Mouse (Mus musculus): ENCODE data around the gene Bivm. TPM values are rescaled to one million over a fixed set of nuclear protein-coding genes. Genes with fewer than 3 reads are reported as not detected.

The Bivm gene
- polyA plus RNA-seq, 1 experiment from 2014 or later = 18.0 TPM

- no peaks in the 10 kb centered on the region for H3K9me3 ChIP-seq (replicated peaks)
- no peaks in the 10 kb centered on the region for H3K27me3 ChIP-seq
- no peak overlapping the region for H3K9ac ChIP-seq
- no peaks in the 10 kb centered on the region for H3K4me1 ChIP-seq
- no peak overlapping the region for H3K4me2 ChIP-seq (replicated peaks)
- peaks cover 56% of the 10 kb centered on the region for H3K36me3 ChIP-seq
- WGBS = 86% methylated on average over 4 of the region's 4 CpGs
- ATAC-seq (ENCODE audit: insufficient number of reproducible peaks, low FRiP score, low TSS enrichment, low read depth) = no peak
- H3K27ac ChIP-seq (replicated peaks) = no peak overlapping the region
- no peak overlapping the region for H3K4me3 ChIP-seq (replicated peaks)
Measured at GRCm38 (mm10) chr1:44140232-44140631, 21.5 kb downstream of the Bivm start.

GRCm38 (mm10) chr1:44142747-44143146, 24.0 kb downstream of the Bivm start:
- 88% methylated on average over 5 of the region's 5 CpGs for WGBS
- no peak overlapping the region for H3K4me3 ChIP-seq (replicated peaks)
- ATAC-seq (ENCODE audit: insufficient number of reproducible peaks, low FRiP score, low TSS enrichment, low read depth) = no peak
- H3K4me2 ChIP-seq (replicated peaks) = no peak overlapping the region
- no peak overlapping the region for H3K27ac ChIP-seq (replicated peaks)
- no peak overlapping the region for H3K9ac ChIP-seq
- 0 out of 2 replicates have a peak, but pooled peaks cover 5% of the 10 kb centered on the region for H3K4me1 ChIP-seq
- H3K36me3 ChIP-seq = peaks cover 46% of the 10 kb centered on the region
- no peaks in the 10 kb centered on the region for H3K27me3 ChIP-seq
- H3K9me3 ChIP-seq (replicated peaks) = no peaks in the 10 kb centered on the region

- Histone ChIP-seq H3K27ac (replicated peaks) (peak within 1 kb of the TSS; percentile 97), H3K4me3 (replicated peaks) (peak within 1 kb of the TSS; percentile 89), H3K9me3 (replicated peaks) (no peaks in the 10 kb centered on the region), H3K4me1 (peaks cover 10% of the 10 kb centered on the region; the same call in 1 of the 2 replicates), H3K27me3 (no peaks in the 10 kb centered on the region), H3K9ac (peak within 1 kb of the TSS; percentile 98), H3K4me2 (replicated peaks) (peak within 1 kb of the TSS; percentile 62), H3K36me3 (peaks cover 12% of the 10 kb centered on the region)
- ATAC-seq (ENCODE audit: insufficient number of reproducible peaks, low FRiP score, low TSS enrichment, low read depth) = peak; percentile 95
- WGBS = under 1% methylated on average over 66 of the region's 66 CpGs
Measured at GRCm38 (mm10) chr1:44147563-44148381, 29.0 kb downstream of the Bivm start, which contains the start of gene Ercc5. Ercc5 (plus strand) TSS chr1:44147744.

DNA sequence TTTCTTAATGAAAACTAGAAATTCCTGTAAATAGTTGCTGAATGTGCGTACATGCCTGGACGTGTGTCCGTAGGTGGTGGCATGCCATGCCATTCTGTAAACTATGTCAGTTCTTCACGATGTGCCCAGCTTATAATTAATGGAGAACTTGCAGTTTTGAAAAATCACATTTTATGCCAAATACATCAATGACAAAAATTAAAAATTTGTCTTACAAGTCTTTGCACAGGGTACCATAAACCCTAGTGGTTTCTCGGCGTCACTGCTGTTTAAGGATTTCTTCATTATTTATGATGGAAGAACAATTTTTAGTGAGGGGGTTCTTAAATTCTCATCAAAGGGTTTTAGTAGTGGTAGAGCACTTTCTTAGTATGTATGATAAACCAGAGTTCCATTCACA, 29.9 kb downstream of the Bivm start:
- H3K4me1 ChIP-seq = peaks cover 10% of the 10 kb centered on the region; the same call in 1 of the 2 replicates
- WGBS = 25% methylated on average over 6 of the region's 6 CpGs
- 0 out of 2 replicates have a peak overlapping the region, but pooled peaks have one; percentile 97 for H3K27ac ChIP-seq (replicated peaks)
- H3K27me3 ChIP-seq = no peaks in the 10 kb centered on the region
- no peak for ATAC-seq (ENCODE audit: insufficient number of reproducible peaks, low FRiP score, low TSS enrichment, low read depth)
- no peak overlapping the region for H3K9ac ChIP-seq
- peak overlapping the region; percentile 62 for H3K4me2 ChIP-seq (replicated peaks)
- peak overlapping the region; percentile 89 for H3K4me3 ChIP-seq (replicated peaks)
- no peaks in the 10 kb centered on the region for H3K9me3 ChIP-seq (replicated peaks)
- H3K36me3 ChIP-seq = 0 out of 2 replicates have a peak, but pooled peaks cover 4% of the 10 kb centered on the region

GRCm38 (mm10) chr1:44155287-44155686, 36.5 kb downstream of the Bivm start:
- 90% methylated on average over 4 of the region's 4 CpGs for WGBS
- Histone ChIP-seq H3K36me3 (peaks cover 27% of the 10 kb centered on the region), H3K4me3 (replicated peaks) (no peak overlapping the region), H3K27ac (replicated peaks) (no peak overlapping the region), H3K9ac (no peak overlapping the region), H3K4me2 (replicated peaks) (no peak overlapping the region), H3K9me3 (replicated peaks) (no peaks in the 10 kb centered on the region), H3K4me1 (no peaks in the 10 kb centered on the region), H3K27me3 (no peaks in the 10 kb centered on the region)
- ATAC-seq (ENCODE audit: insufficient number of reproducible peaks, low FRiP score, low TSS enrichment, low read depth) = no peak

- Histone ChIP-seq H3K27ac (replicated peaks) (no peak overlapping the region), H3K36me3 (peaks cover 50% of the 10 kb centered on the region), H3K4me3 (replicated peaks) (no peak overlapping the region), H3K4me1 (no peaks in the 10 kb centered on the region), H3K27me3 (no peaks in the 10 kb centered on the region), H3K4me2 (replicated peaks) (no peak overlapping the region), H3K9me3 (replicated peaks) (no peaks in the 10 kb centered on the region), H3K9ac (no peak overlapping the region)
- WGBS = 89% methylated on average over 6 of the region's 6 CpGs
- no peak for ATAC-seq (ENCODE audit: insufficient number of reproducible peaks, low FRiP score, low TSS enrichment, low read depth)
Measured at GRCm38 (mm10) chr1:44158317-44158716, 39.6 kb downstream of the Bivm start.

- Histone ChIP-seq H3K27ac (replicated peaks) (no peak overlapping the region), H3K4me3 (replicated peaks) (no peak overlapping the region), H3K9ac (no peak overlapping the region), H3K4me1 (no peaks in the 10 kb centered on the region), H3K36me3 (peaks cover 77% of the 10 kb centered on the region), H3K4me2 (replicated peaks) (no peak overlapping the region), H3K27me3 (no peaks in the 10 kb centered on the region), H3K9me3 (replicated peaks) (no peaks in the 10 kb centered on the region)
- WGBS = 95% methylated on average over 6 of the region's 6 CpGs
- no peak for ATAC-seq (ENCODE audit: insufficient number of reproducible peaks, low FRiP score, low TSS enrichment, low read depth)
Measured at GRCm38 (mm10) chr1:44161818-44162217, 43.1 kb downstream of the Bivm start.

GRCm38 (mm10) chr1:44162389-44162788, 43.6 kb downstream of the Bivm start:
- Histone ChIP-seq H3K36me3 (peaks cover 82% of the 10 kb centered on the region), H3K27me3 (no peaks in the 10 kb centered on the region), H3K27ac (replicated peaks) (no peak overlapping the region), H3K9ac (no peak overlapping the region), H3K4me1 (no peaks in the 10 kb centered on the region), H3K4me2 (replicated peaks) (no peak overlapping the region), H3K9me3 (replicated peaks) (no peaks in the 10 kb centered on the region), H3K4me3 (replicated peaks) (no peak overlapping the region)
- WGBS = 88% methylated on average over 5 of the region's 5 CpGs
- ATAC-seq (ENCODE audit: insufficient number of reproducible peaks, low FRiP score, low TSS enrichment, low read depth) = no peak

GRCm38 (mm10) chr1:44167859-44168383, 49.2 kb downstream of the Bivm start:
- Histone ChIP-seq H3K9me3 (replicated peaks) (0 out of 2 replicates have a peak, but pooled peaks cover 10% of the 10 kb centered on the region), H3K4me1 (no peaks in the 10 kb centered on the region), H3K36me3 (peaks cover 75% of the 10 kb centered on the region), H3K27ac (replicated peaks) (no peak overlapping the region), H3K4me3 (replicated peaks) (no peak overlapping the region), H3K9ac (no peak overlapping the region), H3K4me2 (replicated peaks) (no peak overlapping the region), H3K27me3 (no peaks in the 10 kb centered on the region)
- no peak for ATAC-seq (ENCODE audit: insufficient number of reproducible peaks, low FRiP score, low TSS enrichment, low read depth)
- WGBS = 97% methylated on average over 3 of the region's 3 CpGs

GRCm38 (mm10) chr1:44172656-44173055, 53.9 kb downstream of the Bivm start:
- Histone ChIP-seq H3K4me1 (no peaks in the 10 kb centered on the region), H3K9me3 (replicated peaks) (0 out of 2 replicates have a peak, but pooled peaks cover 10% of the 10 kb centered on the region), H3K36me3 (peaks cover 76% of the 10 kb centered on the region), H3K9ac (no peak overlapping the region), H3K27ac (replicated peaks) (no peak overlapping the region), H3K4me3 (replicated peaks) (no peak overlapping the region), H3K27me3 (no peaks in the 10 kb centered on the region), H3K4me2 (replicated peaks) (no peak overlapping the region)
- ATAC-seq (ENCODE audit: insufficient number of reproducible peaks, low FRiP score, low TSS enrichment, low read depth) = no peak
- 94% methylated on average over 4 of the region's 4 CpGs for whole genome bisulfite sequencing

GRCm38 (mm10) chr1:44173903-44174302, 55.1 kb downstream of the Bivm start:
- ATAC-seq (ENCODE audit: insufficient number of reproducible peaks, low FRiP score, low TSS enrichment, low read depth) = no peak
- no peaks in the 10 kb centered on the region for H3K27me3 ChIP-seq
- no peak overlapping the region for H3K27ac ChIP-seq (replicated peaks)
- H3K9me3 ChIP-seq (replicated peaks) = 0 out of 2 replicates have a peak, but pooled peaks cover 10% of the 10 kb centered on the region
- peaks cover 74% of the 10 kb centered on the region for H3K36me3 ChIP-seq
- no peak overlapping the region for H3K9ac ChIP-seq
- no peak overlapping the region for H3K4me3 ChIP-seq (replicated peaks)
- H3K4me2 ChIP-seq (replicated peaks) = no peak overlapping the region
- no peaks in the 10 kb centered on the region for H3K4me1 ChIP-seq
- 79% methylated on average over 8 of the region's 8 CpGs for WGBS
